Mouse (Mus musculus): Measurements from ENCODE around the gene Zfyve1. TPM values are rescaled to one million over a fixed set of nuclear protein-coding genes. Genes with fewer than 3 reads are reported as not detected.

Gene Zfyve1
- total and polyA plus RNA-seq, 2 experiments from 2014 or later, result 10.5 to 18.0 TPM

GRCm38 (mm10) chr12:83594454-83595040 is 2.5 kb downstream of the Zfyve1 start:
- no peaks in the 10 kb centered on the region for H3K9me3 ChIP-seq (replicated peaks; ENCODE audit: control insufficient read depth, low read length)
- H3K4me3 ChIP-seq (ENCODE audit: low read depth, low read length), result no peak overlapping the region
- 68% methylated on average over 9 of the region's 9 CpGs for WGBS
- no peak for ATAC-seq (ENCODE audit: insufficient read depth, low read depth)
- no peak overlapping the region for H3K9ac ChIP-seq (replicated peaks; ENCODE audit: low read depth, low read length)
- H3K4me2 ChIP-seq (ENCODE audit: low read depth, low read length), result no peak overlapping the region
- H3K27me3 ChIP-seq (ENCODE audit: control insufficient read depth, insufficient read depth, low read length), result no peaks in the 10 kb centered on the region
- no peak overlapping the region for H3K27ac ChIP-seq (ENCODE audit: low read depth)
- no peak for TF ChIP-seq EP300 (IDR thresholded peaks at IDR 0.05; ENCODE audit: low read depth)
- no peak for TF ChIP-seq CTCF (IDR thresholded peaks at IDR 0.05; ENCODE audit: low read depth)
- 0 out of 2 replicates have a peak, but pooled peaks cover 7% of the 10 kb centered on the region for H3K4me1 ChIP-seq (ENCODE audit: control insufficient read depth, insufficient read depth)
- DNase-seq (ENCODE audit: low spot score), result no peak
- H3K36me3 ChIP-seq (replicated peaks; ENCODE audit: control insufficient read depth, insufficient read depth, low read length), result peaks cover 21% of the 10 kb centered on the region; the same call in 1 of the 2 replicates

- no peaks in the 10 kb centered on the region for H3K9me3 ChIP-seq (replicated peaks; ENCODE audit: control insufficient read depth, low read length)
- no peaks in the 10 kb centered on the region for H3K27me3 ChIP-seq (ENCODE audit: control insufficient read depth, insufficient read depth, low read length)
- peaks cover 47% of the 10 kb centered on the region for H3K36me3 ChIP-seq (replicated peaks; ENCODE audit: control insufficient read depth, insufficient read depth, low read length)
- H3K4me1 ChIP-seq (ENCODE audit: control insufficient read depth, insufficient read depth), result 0 out of 2 replicates have a peak, but pooled peaks cover 7% of the 10 kb centered on the region
- WGBS, result 72% methylated on average over 8 of the region's 8 CpGs
- DNase-seq (ENCODE audit: low spot score), result no peak
- ATAC-seq (ENCODE audit: insufficient read depth, low read depth), result no peak
- H3K9ac ChIP-seq (replicated peaks; ENCODE audit: low read depth, low read length), result no peak overlapping the region
- no peak for TF ChIP-seq EP300 (IDR thresholded peaks at IDR 0.05; ENCODE audit: low read depth)
- TF ChIP-seq CTCF (IDR thresholded peaks at IDR 0.05; ENCODE audit: low read depth), result no peak
- H3K4me3 ChIP-seq (ENCODE audit: low read depth, low read length), result no peak overlapping the region
- no peak overlapping the region for H3K4me2 ChIP-seq (ENCODE audit: low read depth, low read length)
- no peak overlapping the region for H3K27ac ChIP-seq (ENCODE audit: low read depth)
Measured at GRCm38 (mm10) chr12:83591754-83592501, 5.1 kb downstream of the Zfyve1 start.

- ATAC-seq (ENCODE audit: insufficient read depth, low read depth) (no peak), DNase-seq (ENCODE audit: low spot score) (no peak)
- TF ChIP-seq CTCF (IDR thresholded peaks at IDR 0.05; ENCODE audit: low read depth) (no peak), EP300 (IDR thresholded peaks at IDR 0.05; ENCODE audit: low read depth) (no peak)
- no peak overlapping the region for H3K27ac ChIP-seq (ENCODE audit: low read depth)
- no peaks in the 10 kb centered on the region for H3K27me3 ChIP-seq (ENCODE audit: control insufficient read depth, insufficient read depth, low read length)
- 94% methylated on average over 5 of the region's 5 CpGs for WGBS
- no peak overlapping the region for H3K4me3 ChIP-seq (ENCODE audit: low read depth, low read length)
- H3K4me1 ChIP-seq (ENCODE audit: control insufficient read depth, insufficient read depth), result no peaks in the 10 kb centered on the region
- H3K4me2 ChIP-seq (ENCODE audit: low read depth, low read length), result no peak overlapping the region
- no peak overlapping the region for H3K9ac ChIP-seq (replicated peaks; ENCODE audit: low read depth, low read length)
- peaks cover 58% of the 10 kb centered on the region for H3K36me3 ChIP-seq (replicated peaks; ENCODE audit: control insufficient read depth, insufficient read depth, low read length)
- no peaks in the 10 kb centered on the region for H3K9me3 ChIP-seq (replicated peaks; ENCODE audit: control insufficient read depth, low read length)
Measured at GRCm38 (mm10) chr12:83586628-83587027, 10.4 kb downstream of the Zfyve1 start.

GRCm38 (mm10) chr12:83582747-83583146 is 14.3 kb downstream of the Zfyve1 start:
- Histone ChIP-seq H3K36me3 (replicated peaks; ENCODE audit: control insufficient read depth, insufficient read depth, low read length) (peaks cover 30% of the 10 kb centered on the region), H3K4me2 (ENCODE audit: low read depth, low read length) (no peak overlapping the region), H3K4me1 (ENCODE audit: control insufficient read depth, insufficient read depth) (peaks cover 20% of the 10 kb centered on the region), H3K9ac (replicated peaks; ENCODE audit: low read depth, low read length) (no peak overlapping the region), H3K9me3 (replicated peaks; ENCODE audit: control insufficient read depth, low read length) (no peaks in the 10 kb centered on the region), H3K27ac (ENCODE audit: low read depth) (no peak overlapping the region), H3K4me3 (ENCODE audit: low read depth, low read length) (no peak overlapping the region), H3K27me3 (ENCODE audit: control insufficient read depth, insufficient read depth, low read length) (no peaks in the 10 kb centered on the region)
- TF ChIP-seq EP300 (IDR thresholded peaks at IDR 0.05; ENCODE audit: low read depth) (no peak), CTCF (IDR thresholded peaks at IDR 0.05; ENCODE audit: low read depth) (no peak)
- WGBS, result 87% methylated on average over 4 of the region's 4 CpGs
- DNase-seq (ENCODE audit: low spot score) (no peak), ATAC-seq (ENCODE audit: insufficient read depth, low read depth) (no peak)

- ATAC-seq (ENCODE audit: insufficient read depth, low read depth), result no peak
- 63% methylated on average over 4 of the region's 4 CpGs for WGBS
- H3K27ac ChIP-seq (ENCODE audit: low read depth), result no peak overlapping the region
- H3K4me2 ChIP-seq (ENCODE audit: low read depth, low read length), result no peak overlapping the region
- no peak overlapping the region for H3K4me3 ChIP-seq (ENCODE audit: low read depth, low read length)
- H3K27me3 ChIP-seq (ENCODE audit: control insufficient read depth, insufficient read depth, low read length), result no peaks in the 10 kb centered on the region
- peaks cover 30% of the 10 kb centered on the region for H3K36me3 ChIP-seq (replicated peaks; ENCODE audit: control insufficient read depth, insufficient read depth, low read length)
- TF ChIP-seq EP300 (IDR thresholded peaks at IDR 0.05; ENCODE audit: low read depth), result no peak
- no peak for TF ChIP-seq CTCF (IDR thresholded peaks at IDR 0.05; ENCODE audit: low read depth)
- H3K9me3 ChIP-seq (replicated peaks; ENCODE audit: control insufficient read depth, low read length), result no peaks in the 10 kb centered on the region
- H3K9ac ChIP-seq (replicated peaks; ENCODE audit: low read depth, low read length), result no peak overlapping the region
- H3K4me1 ChIP-seq (ENCODE audit: control insufficient read depth, insufficient read depth), result peaks cover 20% of the 10 kb centered on the region
- DNase-seq (ENCODE audit: low spot score), result no peak
Measured at GRCm38 (mm10) chr12:83582106-83582505, 14.9 kb downstream of the Zfyve1 start.

Data from heart, postnatal 0 days (tissue).